Mouse (Mus musculus): Measurements from ENCODE around the gene Nmd3. TPM values are rescaled to one million over a fixed set of nuclear protein-coding genes. Genes with fewer than 3 reads are reported as not detected.

The Nmd3 gene
- polyA plus RNA-seq, 1 experiment: 152 TPM

- Histone ChIP-seq H3K4me1 (ENCODE audit: control insufficient read depth, insufficient read depth, low read length) (no peaks in the 10 kb centered on the region), H3K27ac (ENCODE audit: insufficient read depth, low read length) (no peak overlapping the region), H3K4me3 (ENCODE audit: insufficient read depth, low read length) (no peak overlapping the region)
- no peak for TF ChIP-seq CTCF (IDR thresholded peaks at IDR 0.05; ENCODE audit: borderline replicate concordance, insufficient read depth, low read length)
- no peak for TF ChIP-seq POLR2A (IDR thresholded peaks at IDR 0.05; ENCODE audit: low read depth, low read length)
Observed at GRCm38 (mm10) chr3:69760081-69760480, 38.3 kb downstream of the Nmd3 start.

- Histone ChIP-seq H3K27ac (ENCODE audit: insufficient read depth, low read length) (no peak overlapping the region), H3K4me3 (ENCODE audit: insufficient read depth, low read length) (no peak overlapping the region), H3K4me1 (ENCODE audit: control insufficient read depth, insufficient read depth, low read length) (no peaks in the 10 kb centered on the region)
- no peak for TF ChIP-seq CTCF (IDR thresholded peaks at IDR 0.05; ENCODE audit: borderline replicate concordance, insufficient read depth, low read length)
- no peak for TF ChIP-seq POLR2A (IDR thresholded peaks at IDR 0.05; ENCODE audit: low read depth, low read length)
Observed at GRCm38 (mm10) chr3:69761195-69761594, 39.4 kb downstream of the Nmd3 start.

- H3K27ac ChIP-seq (ENCODE audit: insufficient read depth, low read length): no peak overlapping the region
- no peaks in the 10 kb centered on the region for H3K4me1 ChIP-seq (ENCODE audit: control insufficient read depth, insufficient read depth, low read length)
- H3K4me3 ChIP-seq (ENCODE audit: insufficient read depth, low read length): no peak overlapping the region
- TF ChIP-seq CTCF (IDR thresholded peaks at IDR 0.05; ENCODE audit: borderline replicate concordance, insufficient read depth, low read length) (no peak), POLR2A (IDR thresholded peaks at IDR 0.05; ENCODE audit: low read depth, low read length) (no peak)
Observed at GRCm38 (mm10) chr3:69762838-69763368, 41.1 kb downstream of the Nmd3 start.

DNA sequence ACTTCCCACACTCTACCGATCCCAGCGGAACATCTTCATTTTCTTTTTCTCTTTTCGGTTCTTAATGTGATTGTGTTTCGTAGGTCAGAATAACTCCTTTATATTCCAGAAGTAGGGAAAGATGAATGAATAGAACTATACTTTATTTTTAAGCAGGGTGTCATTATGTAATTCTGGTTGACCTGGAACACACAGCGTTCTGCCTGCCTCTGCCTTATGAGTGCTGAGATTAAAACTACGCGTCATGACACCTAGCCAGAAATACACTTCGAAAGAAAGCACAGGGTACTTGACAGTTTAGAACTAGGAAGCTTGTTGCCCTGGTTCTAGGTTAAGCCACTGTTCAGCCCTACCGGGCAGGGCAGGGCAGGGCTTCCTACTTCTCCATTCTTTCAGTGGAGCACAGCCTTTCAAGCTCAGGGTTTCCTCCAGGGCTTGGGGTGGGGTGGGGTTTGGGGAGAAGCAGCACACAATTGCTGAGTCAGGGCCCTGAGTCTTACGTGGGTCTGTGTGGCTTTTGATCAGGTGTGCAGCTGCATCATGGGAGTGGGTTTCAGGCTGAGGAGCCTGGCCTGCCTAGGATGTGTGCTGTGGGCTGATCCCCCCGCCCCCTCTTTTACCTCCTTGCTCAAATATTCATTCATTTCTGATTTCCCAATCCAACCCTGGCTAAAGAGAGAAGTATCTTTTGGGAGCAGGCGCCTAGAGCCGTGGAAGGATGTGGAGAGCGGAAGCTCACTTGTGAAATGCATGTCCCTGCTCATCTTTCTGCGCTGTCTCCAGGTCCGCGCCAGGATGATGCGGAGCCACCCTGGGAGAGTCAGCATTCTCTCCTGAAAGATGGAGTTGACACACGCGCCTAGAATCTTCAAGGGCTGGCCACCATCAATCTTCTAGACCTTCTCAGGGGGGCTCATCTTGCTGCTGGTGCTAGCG lies 42.1 kb downstream of the Nmd3 start:
- Histone ChIP-seq H3K4me1 (ENCODE audit: control insufficient read depth, insufficient read depth, low read length) (no peaks in the 10 kb centered on the region), H3K4me3 (ENCODE audit: insufficient read depth, low read length) (no peak overlapping the region), H3K27ac (ENCODE audit: insufficient read depth, low read length) (no peak overlapping the region)
- TF ChIP-seq CTCF (IDR thresholded peaks at IDR 0.05; ENCODE audit: borderline replicate concordance, insufficient read depth, low read length): no peak
- TF ChIP-seq POLR2A (IDR thresholded peaks at IDR 0.05; ENCODE audit: low read depth, low read length): no peak

- H3K27ac ChIP-seq (ENCODE audit: insufficient read depth, low read length): no peak overlapping the region
- no peak overlapping the region for H3K4me3 ChIP-seq (ENCODE audit: insufficient read depth, low read length)
- no peak for TF ChIP-seq POLR2A (IDR thresholded peaks at IDR 0.05; ENCODE audit: low read depth, low read length)
- no peaks in the 10 kb centered on the region for H3K4me1 ChIP-seq (ENCODE audit: control insufficient read depth, insufficient read depth, low read length)
Observed at GRCm38 (mm10) chr3:69765206-69765605, 43.4 kb downstream of the Nmd3 start.

DNA sequence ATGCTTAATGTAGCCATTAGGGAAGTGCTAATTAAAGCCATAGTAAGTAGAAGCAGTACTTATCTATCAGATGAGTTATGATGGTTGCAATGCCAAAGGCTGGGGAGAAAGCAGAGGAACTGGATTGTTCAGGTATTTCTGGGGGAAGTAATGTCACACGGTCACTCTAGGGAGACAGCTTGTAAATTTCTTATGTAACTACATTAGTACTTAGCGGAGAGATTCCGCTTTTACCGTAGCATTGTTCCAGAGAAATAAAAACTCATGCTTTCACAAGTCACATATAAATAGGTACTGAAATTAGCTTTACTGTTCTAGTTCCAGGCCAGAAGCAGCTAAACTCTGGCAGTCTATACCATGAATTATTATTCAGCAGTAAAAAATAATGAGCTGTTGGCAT lies 47.4 kb downstream of the Nmd3 start:
- Histone ChIP-seq H3K27ac (ENCODE audit: insufficient read depth, low read length) (no peak overlapping the region), H3K4me3 (ENCODE audit: insufficient read depth, low read length) (no peak overlapping the region), H3K4me1 (ENCODE audit: control insufficient read depth, insufficient read depth, low read length) (no peaks in the 10 kb centered on the region)
- TF ChIP-seq CTCF (IDR thresholded peaks at IDR 0.05; ENCODE audit: borderline replicate concordance, insufficient read depth, low read length) (no peak), POLR2A (IDR thresholded peaks at IDR 0.05; ENCODE audit: low read depth, low read length) (no peak)

GRCm38 (mm10) chr3:69773356-69773755 lies 51.6 kb downstream of the Nmd3 start:
- Histone ChIP-seq H3K27ac (ENCODE audit: insufficient read depth, low read length) (no peak overlapping the region), H3K4me3 (ENCODE audit: insufficient read depth, low read length) (no peak overlapping the region), H3K4me1 (ENCODE audit: control insufficient read depth, insufficient read depth, low read length) (no peaks in the 10 kb centered on the region)
- no peak for TF ChIP-seq CTCF (IDR thresholded peaks at IDR 0.05; ENCODE audit: borderline replicate concordance, insufficient read depth, low read length)
- TF ChIP-seq POLR2A (IDR thresholded peaks at IDR 0.05; ENCODE audit: low read depth, low read length): no peak

DNA sequence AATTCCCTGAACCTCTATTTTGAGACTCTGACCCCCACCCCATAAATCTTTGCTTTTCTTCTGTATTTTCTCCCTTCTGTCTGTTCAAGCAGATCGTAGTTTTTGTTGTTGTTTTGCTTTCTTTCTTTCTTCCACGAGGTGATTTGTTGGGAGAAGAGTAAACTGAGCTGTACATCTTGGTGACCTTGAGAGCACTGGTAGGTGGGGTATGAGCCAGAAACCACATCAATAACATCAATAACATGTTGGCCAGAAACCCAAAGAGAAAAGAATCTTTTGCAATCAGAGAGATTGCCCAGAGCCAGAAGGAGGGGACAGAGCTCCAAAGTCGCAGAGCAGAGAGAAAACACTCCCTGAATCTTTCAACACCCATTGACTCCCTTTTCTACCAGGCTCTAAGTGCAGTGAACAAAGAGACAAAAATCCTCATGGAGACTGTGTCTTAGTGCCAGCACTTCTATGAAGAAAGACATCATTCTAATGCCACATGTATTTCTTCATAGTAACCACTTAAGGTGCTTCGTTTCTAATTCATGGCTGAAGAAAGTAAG lies 57.5 kb downstream of the Nmd3 start:
- TF ChIP-seq CTCF (IDR thresholded peaks at IDR 0.05; ENCODE audit: borderline replicate concordance, insufficient read depth, low read length) (no peak), POLR2A (IDR thresholded peaks at IDR 0.05; ENCODE audit: low read depth, low read length) (no peak)
- Histone ChIP-seq H3K4me3 (ENCODE audit: insufficient read depth, low read length) (no peak overlapping the region), H3K27ac (ENCODE audit: insufficient read depth, low read length) (no peak overlapping the region), H3K4me1 (ENCODE audit: control insufficient read depth, insufficient read depth, low read length) (no peaks in the 10 kb centered on the region)

- TF ChIP-seq POLR2A (IDR thresholded peaks at IDR 0.05; ENCODE audit: low read depth, low read length): no peak
- TF ChIP-seq CTCF (IDR thresholded peaks at IDR 0.05; ENCODE audit: borderline replicate concordance, insufficient read depth, low read length): no peak
- Histone ChIP-seq H3K4me1 (ENCODE audit: control insufficient read depth, insufficient read depth, low read length) (no peaks in the 10 kb centered on the region; the same call in 1 of the 2 replicates), H3K27ac (ENCODE audit: insufficient read depth, low read length) (no peak overlapping the region), H3K4me3 (ENCODE audit: insufficient read depth, low read length) (no peak overlapping the region)
Observed at GRCm38 (mm10) chr3:69792823-69793417, 71.1 kb downstream of the Nmd3 start.

DNA sequence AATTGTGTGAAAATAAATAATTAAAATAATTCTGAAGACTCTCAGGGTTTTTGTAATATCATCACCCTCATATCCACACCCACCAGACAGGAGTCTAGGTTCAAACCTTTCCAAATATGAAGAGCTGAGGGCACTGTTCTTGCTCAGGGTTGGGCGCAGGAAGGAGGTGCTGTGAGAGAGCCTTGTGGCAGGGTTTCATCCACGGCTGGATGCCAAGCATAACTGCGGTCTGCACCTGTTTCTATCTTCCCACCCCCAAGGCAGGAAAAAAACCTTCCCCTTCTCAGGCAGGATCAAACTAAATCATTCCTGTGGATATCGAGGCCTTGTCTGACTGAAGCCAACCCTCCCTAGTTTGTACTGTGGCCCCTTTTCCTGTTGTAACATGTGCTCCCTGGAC lies 75.7 kb downstream of the Nmd3 start:
- H3K4me1 ChIP-seq (ENCODE audit: control insufficient read depth, insufficient read depth, low read length): no peaks in the 10 kb centered on the region; the same call in 1 of the 2 replicates
- no peak for TF ChIP-seq POLR2A (IDR thresholded peaks at IDR 0.05; ENCODE audit: low read depth, low read length)
- no peak for TF ChIP-seq CTCF (IDR thresholded peaks at IDR 0.05; ENCODE audit: borderline replicate concordance, insufficient read depth, low read length)
- no peak overlapping the region for H3K27ac ChIP-seq (ENCODE audit: insufficient read depth, low read length)
- H3K4me3 ChIP-seq (ENCODE audit: insufficient read depth, low read length): no peak overlapping the region
